Mouse (Mus musculus) embryonic facial prominence, embryonic 14.5 days (tissue): ENCODE measurements at regions not wholly inside any gene's neighbourhood (a gene's known extent, or its start where the extent isn't known, plus 50 kb on each side); places are given as distances from the start of the nearest gene placed in this dataset.

Source experiments
- ATAC-seq: fragments of 200-750 bp; cut with Nextera tagmentation; 2 replicates; pipeline ENCODE4 v1.8.0; 2017; ENCODE audit warnings: low read depth, moderate number of reproducible peaks, moderate TSS enrichment
- DNase-seq: peaks from one replicate; pipeline ENCODE4 v3.0.0-alpha.2; 2015; ENCODE audit warnings: low spot score
- H3K27ac ChIP-seq: fragments of 300-500 bp; sonication (generic); replicated peaks from 2 replicates; pipeline ENCODE4 v1.5.1; 2014; ENCODE audit warnings: low read depth, mild to moderate bottlenecking, low read length, moderate library complexity
- H3K27me3 ChIP-seq: fragments of 300-500 bp; sonication (generic); replicated peaks from 2 replicates; pipeline ENCODE4 v1.6.1; 2014; ENCODE audit warnings: low read length; ENCODE audit not compliant: control insufficient read depth, insufficient read depth
- H3K36me3 ChIP-seq: fragments of 300-500 bp; sonication (generic); 2 replicates; pipeline ENCODE4 v1.6.1; 2014; ENCODE audit warnings: low read length, mixed read lengths; ENCODE audit not compliant: control insufficient read depth, insufficient read depth
- H3K4me1 ChIP-seq: fragments of 300-500 bp; sonication (generic); 2 replicates; pipeline ENCODE4 v1.6.1; 2014; ENCODE audit warnings: antibody characterized with exemption, low read length; ENCODE audit not compliant: control insufficient read depth, insufficient read depth
- H3K4me2 ChIP-seq: fragments of 300-500 bp; sonication (generic); 2 replicates; pipeline ENCODE4 v1.6.1; 2014; ENCODE audit warnings: low read depth, mild to moderate bottlenecking, low read length, moderate library complexity, mixed read lengths
- H3K4me3 ChIP-seq: fragments of 300-500 bp; sonication (generic); 2 replicates; pipeline ENCODE4 v1.5.1; 2014; ENCODE audit warnings: low read depth, mild to moderate bottlenecking, low read length
- H3K9ac ChIP-seq: fragments of 300-500 bp; sonication (generic); 2 replicates; pipeline ENCODE4 v1.6.1; 2014; ENCODE audit warnings: low read depth, mild to moderate bottlenecking, low read length, moderate library complexity, mixed read lengths
- H3K9me3 ChIP-seq: fragments of 300-500 bp; sonication (generic); 2 replicates; pipeline ENCODE4 v1.6.1; 2016; ENCODE audit warnings: low read length; ENCODE audit not compliant: control insufficient read depth
- WGBS: fragments of 180-500 bp; shearing (Covaris S2); extraction: QIAGEN DNeasy Blood & Tissue Kit; methylation state at CpG from one replicate; pipeline ENCODE4 v1.1.7; 2014; 5-methylcytosine and 5-hydroxymethylcytosine counted together

DNA sequence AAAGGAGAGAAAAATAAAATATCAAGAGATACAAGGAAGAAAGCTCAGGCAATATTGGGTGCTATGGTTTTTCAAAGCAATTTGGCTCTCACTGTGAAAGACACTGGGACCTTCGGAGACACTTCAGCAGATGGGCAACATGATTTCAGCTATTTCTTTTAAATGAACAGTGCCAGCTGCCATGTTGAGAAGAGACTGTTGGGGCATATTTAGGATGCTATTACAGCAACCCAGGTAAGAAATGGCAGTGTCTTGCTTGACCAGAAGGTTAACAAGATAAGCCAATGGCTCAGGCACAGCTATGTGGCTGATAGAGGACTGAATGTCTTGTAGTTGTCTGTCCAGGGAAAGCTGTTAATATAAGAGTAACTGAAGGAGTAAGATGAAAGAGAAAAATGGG is 348.6 kb downstream of the Ankrd7 start:
- ATAC-seq = no peak
- 91% methylated on average over 1 of the region's 1 CpGs for WGBS
- H3K4me2 ChIP-seq = no peak overlapping the region
- no peak overlapping the region for H3K9ac ChIP-seq
- H3K27me3 ChIP-seq = no peaks in the 10 kb centered on the region
- H3K36me3 ChIP-seq = no peaks in the 10 kb centered on the region
- no peak overlapping the region for H3K27ac ChIP-seq
- H3K4me1 ChIP-seq = no peaks in the 10 kb centered on the region
- H3K4me3 ChIP-seq = no peak overlapping the region
- H3K9me3 ChIP-seq = no peaks in the 10 kb centered on the region
- no peak for DNase-seq

DNA sequence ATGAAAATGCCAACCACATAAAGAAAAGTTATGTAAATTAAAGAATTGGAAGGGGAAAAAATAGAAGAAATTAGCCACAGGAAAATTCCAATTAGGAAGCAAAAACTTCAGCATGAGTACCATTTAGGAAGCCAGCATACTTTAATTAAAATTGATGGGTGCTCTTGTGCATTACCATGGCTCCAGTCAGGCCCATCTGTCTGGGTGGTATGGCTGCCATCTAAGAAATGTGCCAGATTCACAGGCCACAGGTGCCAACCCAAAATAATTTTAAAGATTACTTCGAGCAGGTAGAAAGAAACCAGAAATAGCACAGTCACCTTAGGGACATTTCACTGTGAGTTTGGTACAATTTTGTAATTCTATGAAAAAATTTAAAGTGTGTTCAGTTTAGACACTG is 349.0 kb downstream of the Ankrd7 start:
- no peak overlapping the region for H3K4me3 ChIP-seq
- ATAC-seq = no peak
- no peaks in the 10 kb centered on the region for H3K36me3 ChIP-seq
- H3K4me2 ChIP-seq = no peak overlapping the region
- H3K9me3 ChIP-seq = no peaks in the 10 kb centered on the region
- H3K4me1 ChIP-seq = no peaks in the 10 kb centered on the region
- H3K27me3 ChIP-seq = no peaks in the 10 kb centered on the region
- WGBS = 69% methylated on average over 1 of the region's 1 CpGs
- H3K9ac ChIP-seq = no peak overlapping the region
- no peak for DNase-seq
- H3K27ac ChIP-seq = no peak overlapping the region

DNA sequence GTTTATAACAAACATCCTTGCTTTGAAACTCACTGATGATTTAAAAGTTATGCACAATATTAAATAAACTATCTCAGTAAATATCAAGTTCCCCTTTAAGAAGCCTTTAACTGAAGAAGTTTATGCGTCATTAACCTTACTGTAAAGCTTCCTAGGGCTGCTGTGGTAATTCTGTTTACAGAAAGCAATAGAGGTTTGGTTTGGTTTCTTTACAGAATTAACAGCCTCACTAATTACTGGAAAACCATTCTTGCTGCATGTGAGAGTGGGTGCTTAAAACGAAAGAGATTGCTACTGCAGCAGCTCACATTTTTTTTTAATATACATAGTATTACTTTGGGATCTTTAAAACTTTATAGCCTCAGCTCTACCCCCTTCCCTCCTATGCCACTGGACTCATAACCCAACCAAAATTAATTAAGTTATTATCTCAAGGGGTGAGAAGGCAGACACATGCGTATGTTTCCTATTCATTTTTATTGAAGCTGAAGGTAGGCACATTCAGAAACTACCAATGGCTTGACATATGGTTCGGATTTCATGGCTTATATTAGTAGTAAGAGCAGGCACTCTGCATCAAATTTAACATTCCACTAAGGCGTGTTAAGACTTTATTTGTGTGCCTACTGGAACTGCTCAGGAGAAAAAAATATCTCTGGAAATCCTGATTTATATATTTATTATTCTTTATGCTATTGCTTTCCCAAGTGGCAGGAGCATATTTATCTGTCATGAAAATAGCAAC is 398.1 kb downstream of the Ankrd7 start:
- H3K4me3 ChIP-seq = no peak overlapping the region
- ATAC-seq (no peak), DNase-seq (peak; percentile 27)
- H3K27me3 ChIP-seq = no peaks in the 10 kb centered on the region
- no peaks in the 10 kb centered on the region for H3K4me1 ChIP-seq
- H3K27ac ChIP-seq = no peak overlapping the region
- whole genome bisulfite sequencing = 40% methylated on average over 5 of the region's 5 CpGs
- no peaks in the 10 kb centered on the region for H3K36me3 ChIP-seq
- H3K9me3 ChIP-seq = no peaks in the 10 kb centered on the region
- H3K9ac ChIP-seq = no peak overlapping the region
- no peak overlapping the region for H3K4me2 ChIP-seq

DNA sequence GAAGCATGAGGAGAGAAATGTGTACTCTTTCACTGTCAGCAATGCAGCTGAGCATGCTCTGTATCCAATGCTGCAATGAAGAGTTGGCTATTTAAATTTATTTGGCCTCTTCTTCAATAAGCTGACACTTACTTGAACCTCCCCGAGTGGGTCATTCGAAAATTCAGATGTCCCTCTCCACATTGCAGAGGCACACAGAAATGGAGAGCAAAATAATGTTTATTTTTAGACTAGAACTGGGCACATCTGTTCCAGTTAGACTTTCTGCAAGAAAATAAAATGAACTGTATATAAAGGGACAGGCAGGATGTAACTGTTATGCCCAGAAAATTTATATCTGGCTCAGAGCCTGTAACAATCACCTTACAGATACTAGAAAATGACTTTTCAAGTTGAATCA is 407.1 kb downstream of the Ankrd7 start:
- 73% methylated on average over 2 of the region's 2 CpGs for WGBS
- no peaks in the 10 kb centered on the region for H3K9me3 ChIP-seq
- no peak for ATAC-seq
- H3K9ac ChIP-seq = no peak overlapping the region
- no peaks in the 10 kb centered on the region for H3K4me1 ChIP-seq
- no peaks in the 10 kb centered on the region for H3K36me3 ChIP-seq
- no peaks in the 10 kb centered on the region for H3K27me3 ChIP-seq
- no peak overlapping the region for H3K27ac ChIP-seq
- peak; percentile 11 for DNase-seq
- H3K4me2 ChIP-seq = no peak overlapping the region
- H3K4me3 ChIP-seq = no peak overlapping the region

DNA sequence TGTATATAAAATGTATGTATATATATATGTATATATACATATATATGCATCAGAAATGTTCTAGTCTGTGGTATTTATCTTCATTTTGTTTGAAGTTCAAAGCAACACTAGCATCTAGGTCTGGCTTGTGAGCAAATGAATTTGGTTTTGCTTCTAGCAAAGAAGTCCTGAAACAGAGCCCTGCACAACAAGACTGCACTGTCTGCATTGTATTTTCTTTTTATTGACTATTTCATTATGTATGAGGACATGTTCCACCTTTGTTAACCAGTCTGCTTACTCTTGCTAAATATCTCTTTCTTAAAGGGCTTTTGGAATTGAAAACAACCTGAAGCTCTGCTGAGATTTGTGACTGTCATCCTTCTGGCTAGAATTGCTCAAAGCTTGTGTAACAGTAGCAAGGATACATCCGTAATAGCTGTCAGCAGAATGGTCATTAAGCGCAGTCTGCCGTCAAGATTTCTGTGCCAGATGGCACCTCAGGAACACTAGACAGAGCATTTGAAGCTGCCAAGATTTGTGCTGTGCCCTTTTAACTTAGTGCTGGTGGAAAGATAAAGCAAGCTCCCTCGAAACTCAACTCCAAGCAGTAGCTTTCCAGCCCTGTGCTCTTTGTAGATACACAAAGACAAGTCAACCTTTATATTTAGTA is 416.7 kb downstream of the Ankrd7 start:
- 67% methylated on average over 4 of the region's 4 CpGs for WGBS
- Histone ChIP-seq H3K4me3 (no peak overlapping the region), H3K9ac (no peak overlapping the region), H3K27me3 (no peaks in the 10 kb centered on the region), H3K36me3 (no peaks in the 10 kb centered on the region), H3K9me3 (no peaks in the 10 kb centered on the region), H3K27ac (no peak overlapping the region), H3K4me1 (no peaks in the 10 kb centered on the region), H3K4me2 (no peak overlapping the region)
- no peak for DNase-seq
- ATAC-seq = no peak

DNA sequence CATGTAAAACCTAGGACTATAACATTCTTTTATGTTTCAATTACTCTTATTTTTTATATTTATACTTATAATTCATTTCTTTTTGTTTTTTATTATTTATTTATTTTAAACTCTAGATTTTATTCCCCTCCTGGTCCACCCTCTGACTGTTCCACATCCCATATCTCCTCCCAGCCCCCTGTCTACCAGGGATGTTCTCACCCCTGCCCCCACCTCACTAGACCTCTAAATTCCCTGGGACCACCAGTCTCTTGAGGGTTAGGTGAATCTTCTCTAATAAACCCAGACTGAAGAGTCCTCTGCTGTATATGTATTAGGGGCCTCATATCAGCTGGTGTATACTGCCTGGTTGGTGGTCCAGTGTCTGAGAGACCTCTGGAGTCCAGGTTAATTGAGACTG is 466.5 kb downstream of the Ankrd7 start:
- DNase-seq (no peak), ATAC-seq (no peak)
- H3K27me3 ChIP-seq = no peaks in the 10 kb centered on the region
- no peak overlapping the region for H3K9ac ChIP-seq
- no peak overlapping the region for H3K4me2 ChIP-seq
- no peaks in the 10 kb centered on the region for H3K9me3 ChIP-seq
- H3K36me3 ChIP-seq = no peaks in the 10 kb centered on the region
- H3K27ac ChIP-seq = no peak overlapping the region
- no peak overlapping the region for H3K4me3 ChIP-seq
- no peaks in the 10 kb centered on the region for H3K4me1 ChIP-seq

DNA sequence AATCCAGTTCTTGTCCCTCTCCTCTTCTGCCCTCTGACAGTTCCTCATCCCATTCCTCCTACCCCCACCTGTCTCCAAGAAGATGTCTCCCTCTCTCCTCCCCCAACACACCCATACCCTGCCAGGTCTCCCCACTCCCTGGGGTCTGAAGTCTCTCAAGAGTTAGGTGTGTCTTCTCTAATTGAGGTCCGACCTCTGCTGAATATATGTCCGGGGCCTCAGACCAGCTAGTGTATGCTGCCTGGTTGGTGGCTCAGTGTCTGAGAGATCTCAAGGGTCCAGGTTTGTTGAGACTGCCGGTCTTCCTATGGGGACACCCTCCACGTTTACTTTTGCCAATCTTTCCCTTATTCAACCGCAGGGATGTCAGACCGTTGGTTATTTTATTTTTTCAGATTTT is 469.5 kb downstream of the Ankrd7 start:
- no peak overlapping the region for H3K4me3 ChIP-seq
- no peak for DNase-seq
- no peaks in the 10 kb centered on the region for H3K9me3 ChIP-seq
- no peaks in the 10 kb centered on the region for H3K27me3 ChIP-seq
- H3K9ac ChIP-seq = no peak overlapping the region
- no peak overlapping the region for H3K4me2 ChIP-seq
- H3K27ac ChIP-seq = no peak overlapping the region
- no peaks in the 10 kb centered on the region for H3K36me3 ChIP-seq
- 94% methylated on average over 6 of the region's 6 CpGs for WGBS
- ATAC-seq = no peak
- H3K4me1 ChIP-seq = no peaks in the 10 kb centered on the region

DNA sequence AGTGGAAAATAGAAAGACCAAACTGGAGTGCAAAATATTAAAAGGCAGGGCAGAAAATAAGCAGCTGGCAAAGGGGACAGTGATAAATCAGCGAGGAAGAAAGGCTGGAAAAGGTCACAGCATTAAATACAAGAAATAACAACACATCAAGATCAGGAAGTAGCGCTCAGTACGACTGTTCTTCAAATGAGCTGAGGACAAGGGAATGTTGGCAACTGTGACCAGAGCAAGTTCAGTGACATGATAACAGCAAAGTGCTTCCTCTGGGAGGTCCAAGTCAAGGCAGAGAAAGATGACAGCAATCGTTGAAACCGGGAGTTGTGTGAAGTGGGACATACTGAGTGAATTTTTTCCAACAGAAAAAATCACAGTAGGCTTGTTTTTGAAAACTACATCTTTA is 472.4 kb downstream of the Ankrd7 start:
- DNase-seq = no peak
- Histone ChIP-seq H3K4me2 (no peak overlapping the region), H3K27me3 (no peaks in the 10 kb centered on the region), H3K36me3 (no peaks in the 10 kb centered on the region), H3K4me1 (no peaks in the 10 kb centered on the region), H3K9ac (no peak overlapping the region), H3K27ac (no peak overlapping the region), H3K4me3 (no peak overlapping the region), H3K9me3 (no peaks in the 10 kb centered on the region)
- 74% methylated on average over 5 of the region's 5 CpGs for WGBS
- no peak for ATAC-seq
